Mouse (Mus musculus) stomach, embryonic 14.5 days (tissue): ENCODE data around the gene Rin2. TPM values are rescaled to one million over a fixed set of nuclear protein-coding genes. Genes with fewer than 3 reads are reported as not detected.

ENCODE experiments used
- ATAC-seq: fragments of 200-750 bp; cut with Nextera tagmentation; 2 replicates; pipeline ENCODE4 v1.8.0; 2017; ENCODE audit warnings: low read depth, moderate TSS enrichment; ENCODE audit not compliant: insufficient number of reproducible peaks, insufficient read depth, low FRiP score
- H3K27ac ChIP-seq: fragments of 300-500 bp; sonication (generic); 2 replicates; pipeline ENCODE4 v1.5.1; 2014; ENCODE audit warnings: mild to moderate bottlenecking, low read length, moderate library complexity, mixed read lengths
- H3K27me3 ChIP-seq: fragments of 300-500 bp; sonication (generic); 2 replicates; pipeline ENCODE4 v1.6.1; 2014; ENCODE audit warnings: low read length, control low read depth, mixed read lengths; ENCODE audit not compliant: control insufficient read depth, insufficient read depth
- H3K36me3 ChIP-seq: fragments of 300-500 bp; sonication (generic); 2 replicates; pipeline ENCODE4 v1.6.1; 2014; ENCODE audit warnings: mild to moderate bottlenecking, control low read depth, low read length, moderate library complexity, mixed read lengths; ENCODE audit not compliant: control insufficient read depth, insufficient read depth
- H3K4me1 ChIP-seq: fragments of 300-500 bp; sonication (generic); 2 replicates; pipeline ENCODE4 v1.6.1; 2014; ENCODE audit warnings: low read length, control low read depth, mixed read lengths; ENCODE audit not compliant: control insufficient read depth, insufficient read depth
- H3K4me2 ChIP-seq: fragments of 300-500 bp; sonication (generic); replicated peaks from 2 replicates; pipeline ENCODE4 v1.6.1; 2014; ENCODE audit warnings: low read depth, low read length, control low read depth
- H3K4me3 ChIP-seq: fragments of 300-500 bp; sonication (generic); 2 replicates; pipeline ENCODE4 v1.5.1; 2014; ENCODE audit warnings: low read depth, low read length, control low read depth
- H3K9ac ChIP-seq: fragments of 300-500 bp; sonication (generic); replicated peaks from 2 replicates; pipeline ENCODE4 v1.6.1; 2014; ENCODE audit warnings: low read depth, mild to moderate bottlenecking, control low read depth, low read length, moderate library complexity, mixed read lengths
- H3K9me3 ChIP-seq: fragments of 300-500 bp; sonication (generic); 2 replicates; pipeline ENCODE4 v1.6.1; 2016; ENCODE audit warnings: low read depth, low read length, control low read depth; ENCODE audit not compliant: control insufficient read depth
- WGBS: fragments of 180-500 bp; shearing (Covaris S2); extraction: QIAGEN DNeasy Blood & Tissue Kit; methylation state at CpG from one replicate; pipeline ENCODE4 v1.1.7; 2014; 5-methylcytosine and 5-hydroxymethylcytosine counted together
- polyA plus RNA-seq: library from polyadenylated mRNA; unstranded; fragments of >200 nt; fragmentation: Nextera tagmentation; extraction: Ambion mirVana; gene quantifications from 2 replicates; pipeline ENCODE4 v1.2.1, GENCODE M21; 2014

The Rin2 gene
- 38.0 and 42.2 TPM in 2 replicates for polyA plus RNA-seq

DNA sequence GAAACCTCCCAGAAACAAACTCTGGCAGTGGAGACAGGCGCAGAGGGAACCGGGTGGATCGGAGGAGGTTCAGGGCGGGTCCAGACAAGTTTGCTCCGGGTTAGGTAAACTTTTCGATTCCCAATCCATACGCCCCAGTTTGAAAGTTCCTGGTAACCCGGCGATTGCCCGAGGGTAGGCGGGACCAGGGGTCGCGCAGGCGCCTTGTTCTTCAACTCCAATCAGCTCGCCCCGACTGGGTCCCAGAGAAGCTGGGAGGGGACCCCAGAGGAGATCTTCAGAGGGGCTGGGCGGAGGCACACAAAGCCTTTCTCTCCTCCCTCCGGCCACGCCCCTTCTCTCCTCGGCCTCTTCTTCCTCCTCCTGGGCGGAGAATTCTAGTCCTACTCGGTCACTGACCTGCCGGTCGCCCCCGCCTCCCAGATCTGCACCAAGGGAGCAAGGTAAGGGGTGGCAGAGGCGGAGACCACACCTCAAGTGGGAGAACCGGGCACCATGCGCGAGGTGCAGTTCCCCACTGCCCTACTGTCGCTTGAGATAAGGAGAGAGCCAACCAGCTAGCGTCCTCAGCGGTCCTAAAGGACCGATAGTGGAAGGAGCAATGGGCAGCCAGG is at the start of gene Rin2:
Rin2 (plus strand) TSS at position 74 of the 614 bp plus-strand sequence.
- Histone ChIP-seq H3K36me3 (no peaks in the 10 kb centered on the region), H3K4me1 (0 out of 2 replicates have a peak, but pooled peaks cover 18% of the 10 kb centered on the region), H3K4me2 (peak within 1 kb of the TSS; percentile 88), H3K9me3 (no peaks in the 10 kb centered on the region), H3K9ac (peak within 1 kb of the TSS; percentile 69), H3K27me3 (no peaks in the 10 kb centered on the region), H3K27ac (peak within 1 kb of the TSS; percentile 82), H3K4me3 (peak within 1 kb of the TSS; percentile 61)
- WGBS, result under 1% methylated on average over 33 of the region's 33 CpGs
- ATAC-seq, result peak; percentile 90

DNA sequence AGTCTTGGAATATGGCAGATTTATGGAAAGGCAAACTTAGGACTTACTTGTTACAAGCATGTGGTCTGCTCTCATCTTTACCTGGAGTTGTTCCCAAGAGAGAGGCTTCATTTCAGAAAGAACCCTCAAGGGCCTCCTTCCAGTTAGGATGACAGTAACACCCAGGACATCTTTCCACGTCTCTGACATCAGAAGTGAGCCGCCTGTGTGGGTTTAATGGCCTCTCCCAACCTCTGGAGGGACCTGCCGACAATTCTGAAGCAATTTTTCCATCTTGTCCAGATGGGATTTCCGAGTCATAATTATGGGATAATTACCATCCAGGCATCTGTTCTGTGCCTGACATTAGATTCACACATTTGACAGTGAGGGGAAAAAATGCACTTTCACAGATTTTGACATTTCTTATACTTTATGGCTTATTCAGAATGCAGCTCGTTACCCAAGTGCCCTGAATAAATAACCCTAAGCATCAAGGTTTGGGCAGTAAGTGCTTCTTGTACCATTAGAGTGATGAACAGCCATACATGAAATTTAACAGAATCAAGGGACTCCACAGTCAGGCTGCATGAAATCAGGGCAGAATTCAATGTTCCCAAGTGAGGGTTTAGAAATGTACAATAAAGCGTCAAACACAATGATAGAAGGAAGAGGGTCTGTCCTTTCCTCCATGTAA is 43.8 kb upstream of the Rin2 start:
- Histone ChIP-seq H3K36me3 (no peaks in the 10 kb centered on the region), H3K27ac (no peak overlapping the region), H3K4me3 (no peak overlapping the region), H3K9ac (no peak overlapping the region), H3K4me1 (no peaks in the 10 kb centered on the region), H3K9me3 (no peaks in the 10 kb centered on the region), H3K4me2 (no peak overlapping the region), H3K27me3 (no peaks in the 10 kb centered on the region)
- ATAC-seq, result no peak
- 57% methylated on average over 6 of the region's 6 CpGs for WGBS

DNA sequence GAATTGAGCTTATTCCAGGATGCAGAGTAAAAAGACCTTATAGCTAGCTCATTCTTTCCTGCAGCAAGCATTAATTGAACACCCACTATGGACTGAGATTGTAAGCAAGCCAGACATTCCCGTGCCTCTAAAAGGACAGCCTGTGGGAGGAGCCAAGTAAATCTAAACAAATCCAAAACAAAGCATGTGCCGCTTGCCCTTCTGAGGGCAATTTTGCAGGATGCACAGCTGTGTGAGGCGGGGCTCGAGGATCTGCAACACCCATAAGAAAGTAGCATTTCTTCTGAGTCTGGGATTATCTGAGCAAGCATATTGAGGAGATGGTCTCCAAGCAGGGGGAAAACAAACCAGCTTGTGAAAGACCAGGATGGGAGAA is 43.2 kb upstream of the Rin2 start:
- H3K4me2 ChIP-seq, result no peak overlapping the region
- H3K9me3 ChIP-seq, result no peaks in the 10 kb centered on the region
- H3K36me3 ChIP-seq, result no peaks in the 10 kb centered on the region
- peak overlapping the region; percentile 17; the same call in 1 of the 2 replicates for H3K27ac ChIP-seq
- H3K9ac ChIP-seq, result no peak overlapping the region
- no peaks in the 10 kb centered on the region for H3K27me3 ChIP-seq
- no peak overlapping the region for H3K4me3 ChIP-seq
- H3K4me1 ChIP-seq, result no peaks in the 10 kb centered on the region
- WGBS, result 21% methylated on average over 4 of the region's 4 CpGs
- peak; percentile 53; the same call in 1 of the 2 replicates for ATAC-seq

DNA sequence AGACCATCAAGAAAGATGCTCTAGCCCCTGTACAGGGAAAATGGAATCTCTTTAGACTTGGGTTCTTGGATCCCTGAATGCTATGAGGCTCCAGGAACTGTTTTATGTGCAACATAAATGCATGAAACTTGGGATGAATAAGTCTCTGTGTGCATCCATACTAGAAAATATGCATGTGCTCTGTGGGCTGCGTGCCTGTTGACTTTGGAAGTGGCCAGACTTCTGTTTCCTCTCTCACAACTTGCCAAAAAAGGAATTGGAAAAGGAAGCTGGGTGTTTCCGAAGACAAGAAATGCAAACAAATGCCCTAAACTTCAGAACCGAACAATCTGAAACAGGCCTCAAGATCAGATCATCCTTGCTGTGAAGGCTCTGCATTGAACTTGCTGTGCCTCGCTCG is 41.2 kb upstream of the Rin2 start:
- no peak overlapping the region for H3K9ac ChIP-seq
- no peaks in the 10 kb centered on the region for H3K4me1 ChIP-seq
- H3K4me2 ChIP-seq, result no peak overlapping the region
- no peaks in the 10 kb centered on the region for H3K9me3 ChIP-seq
- H3K27me3 ChIP-seq, result no peaks in the 10 kb centered on the region
- 72% methylated on average over 5 of the region's 5 CpGs for WGBS
- H3K27ac ChIP-seq, result no peak overlapping the region
- no peak overlapping the region for H3K4me3 ChIP-seq
- H3K36me3 ChIP-seq, result no peaks in the 10 kb centered on the region
- no peak for ATAC-seq

DNA sequence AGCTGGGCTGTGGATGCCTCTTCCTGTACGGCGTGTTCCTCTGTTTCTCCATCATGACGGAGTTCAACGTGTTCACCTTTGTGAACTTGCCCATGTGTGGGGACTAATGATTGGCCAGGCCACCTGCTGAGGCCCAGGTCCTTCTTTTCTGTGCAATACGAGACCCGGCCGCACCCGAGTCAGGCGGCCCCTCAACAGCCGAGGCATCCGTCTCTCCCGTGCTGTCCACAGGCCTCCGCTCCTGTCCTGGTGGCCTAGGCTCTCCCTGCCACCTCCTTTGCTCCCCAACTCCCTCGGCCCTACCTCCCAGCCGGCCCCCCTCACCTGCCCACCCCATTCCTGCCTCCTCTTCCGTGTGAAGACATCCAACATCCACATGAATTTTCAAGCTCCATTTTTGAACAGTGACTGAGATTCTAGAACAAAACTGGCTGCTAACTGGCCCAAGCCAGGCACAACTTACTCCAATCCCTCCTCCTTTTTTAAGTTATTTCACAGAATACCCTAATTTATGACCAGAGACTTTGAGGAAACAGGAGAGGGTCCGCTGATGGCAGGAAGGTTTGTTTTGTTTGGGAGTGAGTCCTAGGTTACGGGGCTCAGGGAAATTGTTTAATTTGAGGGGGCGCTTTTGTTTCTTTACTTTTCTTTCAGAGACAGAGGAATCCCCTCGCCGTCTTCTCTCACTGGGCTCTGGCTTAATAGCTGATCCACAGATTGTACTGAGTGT is 34.6 kb upstream of the Rin2 start:
- Histone ChIP-seq H3K9me3 (no peaks in the 10 kb centered on the region), H3K4me3 (no peak overlapping the region), H3K4me1 (no peaks in the 10 kb centered on the region), H3K36me3 (no peaks in the 10 kb centered on the region), H3K9ac (no peak overlapping the region), H3K27ac (no peak overlapping the region), H3K27me3 (no peaks in the 10 kb centered on the region), H3K4me2 (no peak overlapping the region)
- ATAC-seq, result no peak
- 68% methylated on average over 21 of the region's 21 CpGs for WGBS

DNA sequence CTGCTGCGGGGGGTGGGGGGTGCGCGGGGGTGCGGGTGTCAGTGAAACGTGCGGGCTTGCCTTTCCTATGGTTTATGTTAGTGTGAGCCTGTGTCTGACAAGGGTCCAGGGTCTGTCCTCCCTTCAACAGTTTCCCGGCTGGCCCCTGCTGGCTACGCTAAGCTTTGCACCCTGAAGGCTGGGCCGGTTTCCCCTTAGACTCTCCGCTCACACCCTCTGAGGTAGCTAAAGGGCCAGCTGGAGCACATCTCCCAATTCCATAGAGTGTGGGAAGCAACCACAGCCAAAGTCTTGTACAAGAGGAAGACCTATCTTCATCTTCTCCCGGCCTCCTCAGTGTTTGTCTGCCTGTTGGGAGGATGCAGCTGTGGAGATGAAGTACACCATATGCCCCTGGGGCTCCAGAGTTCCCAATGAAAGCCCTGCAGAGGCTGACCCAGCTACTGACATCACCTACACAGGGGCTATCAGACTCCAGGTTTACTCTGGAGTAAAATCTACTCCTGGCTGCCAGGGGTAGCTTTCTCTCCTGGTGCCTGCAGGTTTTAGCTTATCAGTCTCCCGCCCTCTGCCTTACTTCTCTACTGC is 19.5 kb upstream of the Rin2 start:
- H3K9me3 ChIP-seq, result no peaks in the 10 kb centered on the region
- no peaks in the 10 kb centered on the region for H3K36me3 ChIP-seq
- H3K4me1 ChIP-seq, result no peaks in the 10 kb centered on the region
- H3K4me3 ChIP-seq, result no peak overlapping the region
- H3K27me3 ChIP-seq, result no peaks in the 10 kb centered on the region
- H3K9ac ChIP-seq, result no peak overlapping the region
- WGBS, result 24% methylated on average over 12 of the region's 12 CpGs
- H3K4me2 ChIP-seq, result no peak overlapping the region
- peak; percentile 75; the same call in 1 of the 2 replicates for ATAC-seq
- H3K27ac ChIP-seq, result no peak overlapping the region

DNA sequence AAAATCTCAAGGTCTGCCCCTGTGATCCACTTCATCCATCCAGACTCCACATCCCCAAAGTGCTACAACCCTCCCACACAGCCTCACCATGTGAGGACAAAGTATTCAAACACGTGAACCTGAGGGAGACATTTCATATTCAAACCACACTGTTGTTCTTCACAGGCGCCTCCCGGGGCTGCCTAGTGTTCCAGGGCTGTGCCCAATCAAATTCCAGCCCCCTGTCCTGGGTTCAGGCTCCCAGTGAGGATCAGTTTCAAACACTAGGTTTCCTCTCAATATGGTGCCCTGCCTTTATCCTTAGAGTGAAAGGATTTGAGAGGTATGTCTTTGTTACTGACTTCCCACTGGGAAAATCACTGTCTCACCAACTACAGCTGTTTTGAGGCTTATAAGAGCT is 18.9 kb upstream of the Rin2 start:
- no peak overlapping the region for H3K4me3 ChIP-seq
- H3K27ac ChIP-seq, result no peak overlapping the region
- 69% methylated on average over 3 of the region's 3 CpGs for WGBS
- no peak overlapping the region for H3K9ac ChIP-seq
- H3K4me2 ChIP-seq, result no peak overlapping the region
- no peaks in the 10 kb centered on the region for H3K4me1 ChIP-seq
- H3K36me3 ChIP-seq, result no peaks in the 10 kb centered on the region
- no peaks in the 10 kb centered on the region for H3K27me3 ChIP-seq
- no peaks in the 10 kb centered on the region for H3K9me3 ChIP-seq
- no peak for ATAC-seq

DNA sequence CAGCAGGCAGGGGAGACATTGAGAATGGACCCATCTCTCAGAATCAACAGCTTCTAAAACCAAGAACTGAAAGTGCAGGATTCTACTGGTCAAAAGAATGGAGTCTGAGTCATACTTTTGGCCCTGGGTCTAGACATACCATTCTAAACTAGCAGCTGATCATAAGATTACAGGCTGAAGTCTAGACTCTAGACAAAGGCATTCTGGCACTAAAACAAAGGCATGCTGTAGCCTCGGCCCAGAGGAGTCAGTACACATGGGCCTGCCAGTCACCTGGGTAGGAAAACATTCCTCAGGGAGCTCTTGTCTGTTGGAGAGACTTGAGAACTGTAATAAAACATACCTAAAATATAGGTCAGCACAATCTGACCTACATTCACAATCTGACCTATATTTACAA is 18.3 kb upstream of the Rin2 start:
- no peak for ATAC-seq
- no peaks in the 10 kb centered on the region for H3K27me3 ChIP-seq
- no peak overlapping the region for H3K27ac ChIP-seq
- no peaks in the 10 kb centered on the region for H3K36me3 ChIP-seq
- H3K4me2 ChIP-seq, result no peak overlapping the region
- 48% methylated on average over 1 of the region's 1 CpGs for WGBS
- H3K4me3 ChIP-seq, result no peak overlapping the region
- no peak overlapping the region for H3K9ac ChIP-seq
- no peaks in the 10 kb centered on the region for H3K9me3 ChIP-seq
- no peaks in the 10 kb centered on the region for H3K4me1 ChIP-seq
